Mouse (Mus musculus): ENCODE data around the gene Dusp11. TPM values are rescaled to one million over a fixed set of nuclear protein-coding genes. Genes with fewer than 3 reads are reported as not detected.
"Not testable (repeated sequence)": the region's sequence is repeated elsewhere in the genome, so short reads cannot be mapped to it uniquely, and the experiment has no call there.

Gene Dusp11
- polyA plus RNA-seq (2012; fragmentation: generic; extraction: Trizol) = 14.5 TPM
- long read RNA-seq, experiment 1, full-length matches to known transcripts = 20 of 42 reads
- long read RNA-seq, experiment 1, partial matches to known transcripts = 14 of 42 reads
- long read RNA-seq, experiment 1, other reads (novel, unspliced or antisense) = 8 of 42 reads
- long read RNA-seq, experiment 2, full-length matches to known transcripts = 52 of 61 reads
- long read RNA-seq, experiment 2, partial matches to known transcripts = 1 of 61 reads
- long read RNA-seq, experiment 2, other reads (novel, unspliced or antisense) = 8 of 61 reads

DNA sequence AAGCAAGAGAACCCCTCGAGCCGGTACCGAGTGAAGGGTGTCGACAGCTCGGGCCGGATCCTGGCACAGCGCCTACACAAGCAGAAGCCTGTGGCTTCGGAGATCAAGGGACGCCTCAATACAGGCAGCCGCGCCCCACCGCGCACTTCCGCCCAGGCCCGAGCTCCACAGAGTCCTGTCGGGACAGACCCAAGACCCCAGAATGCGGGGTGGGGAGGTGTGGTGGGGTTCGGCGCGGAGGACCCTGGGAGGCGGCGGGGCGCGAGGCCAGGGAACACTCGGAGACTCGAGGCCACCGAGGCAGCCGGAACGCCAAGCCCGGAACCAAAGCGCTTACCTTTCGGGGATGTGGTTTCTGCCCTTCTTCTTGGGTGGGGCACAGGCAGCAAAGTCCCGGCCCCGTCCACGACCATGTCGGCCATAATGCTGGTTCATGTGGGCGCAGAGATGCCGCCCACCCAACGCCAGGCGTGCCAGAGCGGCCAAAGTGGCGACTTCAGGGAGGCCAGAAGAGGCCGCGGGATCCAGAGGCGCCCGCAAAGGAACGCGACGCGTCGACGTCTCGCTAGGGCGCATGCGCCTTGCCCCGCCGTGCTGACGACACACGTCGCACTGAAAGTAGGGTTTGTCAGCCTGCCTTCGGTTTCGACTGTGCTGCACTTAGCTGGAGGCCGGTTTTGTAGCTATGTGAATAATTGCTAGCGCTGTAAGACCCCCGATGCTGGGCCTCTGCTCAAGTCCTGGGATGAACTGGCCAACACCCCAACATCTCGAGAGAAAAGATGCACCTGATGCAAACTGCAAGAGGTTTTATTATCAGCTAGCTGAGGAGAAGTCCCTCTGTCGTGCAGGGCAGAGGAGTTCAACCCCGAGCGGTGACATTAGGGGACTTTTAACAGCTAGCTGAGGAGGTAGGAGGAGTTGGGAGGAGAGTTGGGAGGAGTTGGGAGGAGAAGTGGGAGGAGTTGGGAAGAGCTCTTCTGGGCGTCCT is at the start of gene Dusp11:
TSS of gene Dusp11 (minus strand) at position 567 of the 991 bp plus-strand sequence.
- peaks cover 51% of the 10 kb centered on the region for H3K79me2 ChIP-seq (ENCODE audit: control insufficient read depth, insufficient read depth)
- TF ChIP-seq MYOG (IDR thresholded peaks at IDR 0.05; ENCODE audit: control insufficient read depth, extremely low read depth, insufficient read length) (no peak), USF1 (IDR thresholded peaks at IDR 0.05; ENCODE audit: low read depth) (no peak), MYOD1 (IDR thresholded peaks at IDR 0.05; ENCODE audit: control insufficient read depth, insufficient read length, low read depth) (no peak), CTCF (IDR thresholded peaks at IDR 0.05; ENCODE audit: control insufficient read depth, insufficient read depth, insufficient read length) (no peak), CEBPB (IDR thresholded peaks at IDR 0.05; ENCODE audit: low read depth) (no peak), FOSL1 (IDR thresholded peaks at IDR 0.05; ENCODE audit: insufficient read depth, low read length, poor library complexity, severe bottlenecking) (no peak), MAX (IDR thresholded peaks at IDR 0.05) (peak; percentile 30)
- peaks cover 37% of the 10 kb centered on the region for H3K79me3 ChIP-seq (ENCODE audit: low read depth)
- peak within 1 kb of the TSS; percentile 78 for H3ac ChIP-seq (ENCODE audit: control insufficient read depth, insufficient read length, low read depth)
- H3K4me3 ChIP-seq (ENCODE audit: insufficient read depth, poor library complexity, severe bottlenecking) = peak within 1 kb of the TSS; percentile 66
- H3K36me3 ChIP-seq (ENCODE audit: control insufficient read depth, insufficient read depth) = peaks cover 29% of the 10 kb centered on the region
- no peaks in the 10 kb centered on the region for H3K27me3 ChIP-seq (ENCODE audit: control insufficient read depth, insufficient read depth, insufficient read length)

DNA sequence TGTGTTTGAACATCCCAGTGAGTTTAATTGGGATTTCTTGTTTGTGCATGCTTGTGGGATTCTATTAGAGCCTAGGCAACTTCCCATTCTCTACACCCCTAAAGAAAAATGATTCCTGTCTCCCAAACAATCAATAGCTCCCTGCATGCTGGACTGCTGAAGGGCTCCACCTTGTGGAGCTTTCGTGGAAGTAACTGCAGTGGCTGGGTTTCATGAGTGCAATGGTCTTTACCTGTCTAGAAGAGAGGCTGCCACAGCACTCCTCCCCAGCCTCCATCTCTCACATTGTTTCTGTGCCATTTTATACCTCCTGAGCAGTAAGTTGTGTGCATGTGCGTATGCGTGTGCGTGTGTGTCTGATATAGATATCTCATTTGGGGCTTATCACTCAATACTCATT is 48.5 kb upstream of the Dusp11 start:
- no peaks in the 10 kb centered on the region for H3K36me3 ChIP-seq (ENCODE audit: control insufficient read depth, insufficient read depth)
- H3K79me2 ChIP-seq (ENCODE audit: control insufficient read depth, insufficient read depth) = no peaks in the 10 kb centered on the region
- no peaks in the 10 kb centered on the region for H3K79me3 ChIP-seq (ENCODE audit: low read depth)
- TF ChIP-seq CTCF (IDR thresholded peaks at IDR 0.05; ENCODE audit: control insufficient read depth, insufficient read depth, insufficient read length) (peak; percentile 48), FOSL1 (IDR thresholded peaks at IDR 0.05; ENCODE audit: insufficient read depth, low read length, poor library complexity, severe bottlenecking) (no peak)
- no peak overlapping the region for H3ac ChIP-seq (ENCODE audit: control insufficient read depth, insufficient read length, low read depth)
- H3K27me3 ChIP-seq (ENCODE audit: control insufficient read depth, insufficient read depth, insufficient read length) = peaks cover 3% of the 10 kb centered on the region
- H3K4me3 ChIP-seq (ENCODE audit: insufficient read depth, poor library complexity, severe bottlenecking) = no peak overlapping the region

GRCm38 (mm10) chr6:86004271-86005148 is 43.0 kb upstream of the Dusp11 start:
- Histone ChIP-seq H3K36me3 (ENCODE audit: control insufficient read depth, insufficient read depth) (no peaks in the 10 kb centered on the region), H3K79me2 (ENCODE audit: control insufficient read depth, insufficient read depth) (no peaks in the 10 kb centered on the region), H3K79me3 (ENCODE audit: low read depth) (no peaks in the 10 kb centered on the region), H3ac (ENCODE audit: control insufficient read depth, insufficient read length, low read depth) (no peak overlapping the region), H3K27me3 (ENCODE audit: control insufficient read depth, insufficient read depth, insufficient read length) (peaks cover 3% of the 10 kb centered on the region), H3K4me3 (ENCODE audit: insufficient read depth, poor library complexity, severe bottlenecking) (no peak overlapping the region)
- TF ChIP-seq MAX (IDR thresholded peaks at IDR 0.05) (no peak), MYOD1 (IDR thresholded peaks at IDR 0.05; ENCODE audit: control insufficient read depth, insufficient read length, low read depth) (no peak), CEBPB (IDR thresholded peaks at IDR 0.05; ENCODE audit: low read depth) (no peak), MYOG (IDR thresholded peaks at IDR 0.05; ENCODE audit: control insufficient read depth, extremely low read depth, insufficient read length) (no peak), USF1 (IDR thresholded peaks at IDR 0.05; ENCODE audit: low read depth) (no peak), CTCF (IDR thresholded peaks at IDR 0.05; ENCODE audit: control insufficient read depth, insufficient read depth, insufficient read length) (peak; percentile 90), FOSL1 (IDR thresholded peaks at IDR 0.05; ENCODE audit: insufficient read depth, low read length, poor library complexity, severe bottlenecking) (no peak)

DNA sequence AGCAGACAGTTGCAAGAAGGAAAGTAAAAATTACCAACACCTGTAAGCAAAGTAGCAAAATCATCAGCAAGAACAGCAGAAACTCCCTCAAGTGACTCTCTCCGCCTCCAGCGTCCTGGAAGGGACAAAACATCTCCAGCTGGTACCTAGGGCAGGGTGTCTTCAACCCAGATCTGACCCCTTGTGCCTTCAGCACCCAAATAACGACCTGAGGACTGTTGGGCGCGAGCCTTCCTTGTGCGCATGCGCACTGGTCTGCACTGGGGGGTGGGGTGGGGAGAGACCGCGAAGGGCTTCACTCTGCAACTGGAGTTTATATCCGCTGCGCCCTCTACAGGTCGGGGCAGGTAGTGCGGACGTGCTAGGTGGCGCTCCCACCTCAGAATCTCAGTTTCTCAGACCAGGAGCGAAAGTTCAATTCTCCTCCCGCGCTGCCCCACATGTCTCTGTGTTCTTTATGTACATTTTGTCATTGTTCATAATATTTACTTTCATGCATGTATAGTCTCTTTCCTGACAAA is 42.0 kb upstream of the Dusp11 start:
- Histone ChIP-seq H3K79me3 (ENCODE audit: low read depth) (no peaks in the 10 kb centered on the region), H3K79me2 (ENCODE audit: control insufficient read depth, insufficient read depth) (no peaks in the 10 kb centered on the region), H3K36me3 (ENCODE audit: control insufficient read depth, insufficient read depth) (no peaks in the 10 kb centered on the region), H3K4me3 (ENCODE audit: insufficient read depth, poor library complexity, severe bottlenecking) (no peak overlapping the region), H3ac (ENCODE audit: control insufficient read depth, insufficient read length, low read depth) (no peak overlapping the region), H3K27me3 (ENCODE audit: control insufficient read depth, insufficient read depth, insufficient read length) (peaks cover 3% of the 10 kb centered on the region)
- TF ChIP-seq CTCF (IDR thresholded peaks at IDR 0.05; ENCODE audit: control insufficient read depth, insufficient read depth, insufficient read length) (peak; percentile 40), CEBPB (IDR thresholded peaks at IDR 0.05; ENCODE audit: low read depth) (no peak)

- H3K79me3 ChIP-seq (ENCODE audit: low read depth); H3K4me3 ChIP-seq (ENCODE audit: insufficient read depth, poor library complexity, severe bottlenecking); H3K79me2 ChIP-seq (ENCODE audit: control insufficient read depth, insufficient read depth); H3K36me3 ChIP-seq (ENCODE audit: control insufficient read depth, insufficient read depth); H3K27me3 ChIP-seq (ENCODE audit: control insufficient read depth, insufficient read depth, insufficient read length); H3ac ChIP-seq (ENCODE audit: control insufficient read depth, insufficient read length, low read depth): not testable (repeated sequence)
Measured at GRCm38 (mm10) chr6:85990774-85991173, 29.3 kb upstream of the Dusp11 start.
